Mouse (Mus musculus) stomach, embryonic 14.5 days (tissue): ENCODE data around the gene Oprd1. TPM values are rescaled to one million over a fixed set of nuclear protein-coding genes. Genes with fewer than 3 reads are reported as not detected.

Experiments
- ATAC-seq: fragments of 200-750 bp; cut with Nextera tagmentation; 2 replicates; pipeline ENCODE4 v1.8.0; 2017; ENCODE audit warnings: low read depth, moderate TSS enrichment; ENCODE audit not compliant: insufficient number of reproducible peaks, insufficient read depth, low FRiP score
- H3K27ac ChIP-seq: fragments of 300-500 bp; sonication (generic); 2 replicates; pipeline ENCODE4 v1.5.1; 2014; ENCODE audit warnings: mild to moderate bottlenecking, low read length, moderate library complexity, mixed read lengths
- H3K27me3 ChIP-seq: fragments of 300-500 bp; sonication (generic); 2 replicates; pipeline ENCODE4 v1.6.1; 2014; ENCODE audit warnings: low read length, control low read depth, mixed read lengths; ENCODE audit not compliant: control insufficient read depth, insufficient read depth
- H3K36me3 ChIP-seq: fragments of 300-500 bp; sonication (generic); 2 replicates; pipeline ENCODE4 v1.6.1; 2014; ENCODE audit warnings: mild to moderate bottlenecking, control low read depth, low read length, moderate library complexity, mixed read lengths; ENCODE audit not compliant: control insufficient read depth, insufficient read depth
- H3K4me1 ChIP-seq: fragments of 300-500 bp; sonication (generic); 2 replicates; pipeline ENCODE4 v1.6.1; 2014; ENCODE audit warnings: low read length, control low read depth, mixed read lengths; ENCODE audit not compliant: control insufficient read depth, insufficient read depth
- H3K4me2 ChIP-seq: fragments of 300-500 bp; sonication (generic); replicated peaks from 2 replicates; pipeline ENCODE4 v1.6.1; 2014; ENCODE audit warnings: low read depth, low read length, control low read depth
- H3K4me3 ChIP-seq: fragments of 300-500 bp; sonication (generic); 2 replicates; pipeline ENCODE4 v1.5.1; 2014; ENCODE audit warnings: low read depth, low read length, control low read depth
- H3K9ac ChIP-seq: fragments of 300-500 bp; sonication (generic); replicated peaks from 2 replicates; pipeline ENCODE4 v1.6.1; 2014; ENCODE audit warnings: low read depth, mild to moderate bottlenecking, control low read depth, low read length, moderate library complexity, mixed read lengths
- H3K9me3 ChIP-seq: fragments of 300-500 bp; sonication (generic); 2 replicates; pipeline ENCODE4 v1.6.1; 2016; ENCODE audit warnings: low read depth, low read length, control low read depth; ENCODE audit not compliant: control insufficient read depth
- WGBS: fragments of 180-500 bp; shearing (Covaris S2); extraction: QIAGEN DNeasy Blood & Tissue Kit; methylation state at CpG from one replicate; pipeline ENCODE4 v1.1.7; 2014; 5-methylcytosine and 5-hydroxymethylcytosine counted together
- polyA plus RNA-seq: library from polyadenylated mRNA; unstranded; fragments of >200 nt; fragmentation: Nextera tagmentation; extraction: Ambion mirVana; gene quantifications from 2 replicates; pipeline ENCODE4 v1.2.1, GENCODE M21; 2014

The Oprd1 gene
- polyA plus RNA-seq, 1 experiment from 2014 or later: 0.07 TPM

DNA sequence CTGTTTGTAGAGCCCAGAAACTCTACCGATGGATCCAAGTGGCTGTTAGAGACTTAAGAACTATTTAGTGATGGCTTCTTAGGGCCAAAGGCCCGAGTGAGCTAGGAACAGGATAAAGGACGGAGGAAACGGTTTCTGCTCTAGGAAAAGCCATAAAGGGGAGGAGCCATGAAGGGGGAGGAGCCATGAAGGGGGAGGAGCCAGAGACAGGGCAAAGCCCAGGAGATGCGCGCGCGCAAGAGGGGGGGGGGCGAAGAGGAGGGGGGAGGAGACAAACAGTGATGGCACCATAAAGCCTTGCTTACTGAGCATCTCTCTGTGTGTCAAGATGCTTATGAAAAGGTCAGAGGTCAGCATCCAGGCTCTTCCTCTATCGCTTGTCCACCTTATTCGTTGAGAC lies 13.6 kb downstream of the Oprd1 start:
- H3K4me3 ChIP-seq: no peak overlapping the region
- H3K27ac ChIP-seq: no peak overlapping the region
- no peak overlapping the region for H3K4me2 ChIP-seq
- no peaks in the 10 kb centered on the region for H3K36me3 ChIP-seq
- no peak overlapping the region for H3K9ac ChIP-seq
- no peaks in the 10 kb centered on the region for H3K27me3 ChIP-seq
- no peaks in the 10 kb centered on the region for H3K9me3 ChIP-seq
- 76% methylated on average over 10 of the region's 11 CpGs for WGBS
- H3K4me1 ChIP-seq: no peaks in the 10 kb centered on the region
- ATAC-seq: no peak

DNA sequence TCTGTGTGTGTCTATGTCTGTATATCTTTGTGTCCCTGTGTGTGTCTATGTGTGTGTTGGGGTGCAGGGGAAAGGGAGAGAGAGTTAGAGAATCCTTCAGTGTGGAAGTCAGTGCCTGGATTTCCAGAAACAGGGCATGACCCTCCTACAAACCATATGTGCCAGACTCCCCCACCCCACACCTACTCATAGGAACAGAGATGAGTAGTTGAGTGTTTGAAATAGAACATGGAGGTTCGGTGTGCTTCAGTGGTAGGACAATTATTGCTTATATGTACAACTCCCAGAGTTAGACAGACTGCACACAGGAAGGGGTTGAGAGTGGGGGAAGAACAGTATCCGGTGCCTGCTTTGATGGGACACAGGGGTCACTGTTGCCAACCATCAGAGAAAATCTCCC lies 14.2 kb downstream of the Oprd1 start:
- H3K4me1 ChIP-seq: no peaks in the 10 kb centered on the region
- H3K9ac ChIP-seq: no peak overlapping the region
- WGBS: 79% methylated on average over 2 of the region's 2 CpGs
- no peak for ATAC-seq
- no peaks in the 10 kb centered on the region for H3K36me3 ChIP-seq
- no peaks in the 10 kb centered on the region for H3K27me3 ChIP-seq
- no peaks in the 10 kb centered on the region for H3K9me3 ChIP-seq
- no peak overlapping the region for H3K27ac ChIP-seq
- H3K4me2 ChIP-seq: no peak overlapping the region
- H3K4me3 ChIP-seq: no peak overlapping the region

DNA sequence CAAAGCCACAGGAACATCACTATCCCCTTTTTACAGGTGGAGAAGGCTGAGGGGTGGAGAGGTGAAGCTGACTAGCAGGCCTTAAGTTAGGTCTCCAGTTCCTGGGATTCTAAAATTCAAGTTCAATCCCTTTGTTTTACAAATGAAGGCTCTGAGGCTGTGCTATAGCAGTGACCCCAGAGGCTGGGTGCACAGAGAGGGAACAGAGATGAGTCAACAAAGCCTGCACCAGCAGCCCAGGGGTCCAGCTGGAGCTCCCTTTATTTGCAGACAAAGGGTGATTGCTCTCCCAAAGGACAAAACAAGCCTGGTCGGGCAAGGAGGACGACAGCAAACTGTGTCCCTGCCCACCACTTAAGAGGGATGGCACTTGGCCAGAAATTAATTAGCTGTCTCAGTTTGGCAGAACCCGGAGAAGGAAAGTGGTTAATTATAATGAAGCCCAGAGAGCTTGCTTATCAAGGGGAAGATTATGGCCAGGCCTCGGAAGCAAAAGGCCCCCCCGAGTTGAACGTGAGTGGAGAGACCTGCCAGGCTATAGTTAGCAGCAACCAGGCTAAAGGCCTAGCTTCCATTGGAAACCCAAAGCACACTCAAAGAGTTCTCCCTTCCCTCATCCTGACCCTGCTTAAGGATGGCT lies 15.2 kb downstream of the Oprd1 start:
- Histone ChIP-seq H3K9ac (no peak overlapping the region), H3K27ac (no peak overlapping the region), H3K4me3 (no peak overlapping the region), H3K36me3 (no peaks in the 10 kb centered on the region), H3K9me3 (no peaks in the 10 kb centered on the region), H3K4me1 (no peaks in the 10 kb centered on the region), H3K27me3 (no peaks in the 10 kb centered on the region), H3K4me2 (no peak overlapping the region)
- WGBS: 23% methylated on average over 6 of the region's 6 CpGs
- ATAC-seq: no peak

DNA sequence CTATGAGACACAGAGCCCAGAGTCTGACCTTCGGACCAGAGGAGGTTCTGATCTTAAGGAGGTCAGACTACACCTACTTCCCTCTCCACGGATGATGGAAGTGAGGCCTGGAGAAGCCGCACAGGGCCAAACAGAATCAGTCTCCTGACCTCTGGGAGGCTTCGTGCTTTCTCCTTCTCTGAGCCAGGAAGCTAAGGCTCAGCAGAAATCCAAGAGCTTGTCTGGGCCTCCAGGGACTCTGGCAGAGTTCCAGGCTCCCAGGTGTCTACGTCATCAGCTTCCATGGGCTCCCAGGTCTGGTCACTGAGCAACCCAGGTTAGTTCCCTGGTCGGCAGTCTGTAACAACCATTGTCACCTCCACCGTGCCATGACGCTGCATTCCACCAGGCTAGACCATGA lies 17.2 kb downstream of the Oprd1 start:
- WGBS: 72% methylated on average over 8 of the region's 8 CpGs
- Histone ChIP-seq H3K27ac (no peak overlapping the region), H3K9ac (no peak overlapping the region), H3K36me3 (no peaks in the 10 kb centered on the region), H3K4me2 (no peak overlapping the region), H3K9me3 (no peaks in the 10 kb centered on the region), H3K4me1 (no peaks in the 10 kb centered on the region), H3K27me3 (no peaks in the 10 kb centered on the region), H3K4me3 (no peak overlapping the region)
- no peak for ATAC-seq

DNA sequence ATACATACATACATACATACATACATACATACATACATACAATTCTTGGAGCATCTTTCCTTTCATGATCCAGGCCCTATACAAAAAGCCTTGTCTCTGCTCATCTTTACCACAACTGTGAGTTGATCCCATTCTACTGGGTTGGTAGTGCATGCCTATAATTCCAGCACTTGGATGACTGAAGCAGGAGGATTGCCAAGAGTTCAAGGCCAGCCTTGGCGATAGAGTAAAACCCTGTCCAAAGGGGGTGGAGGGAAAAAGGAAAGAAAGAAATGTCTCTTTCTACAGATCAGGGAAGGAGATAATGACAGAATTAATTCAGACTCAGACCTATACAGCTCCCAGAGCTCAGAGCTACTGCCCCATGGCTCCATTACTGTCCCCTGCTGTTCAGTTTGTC lies 21.1 kb downstream of the Oprd1 start:
- WGBS: 85% methylated on average over 1 of the region's 1 CpGs
- H3K4me2 ChIP-seq: no peak overlapping the region

GRCm38 (mm10) chr4:132121674-132122073 lies 22.6 kb downstream of the Oprd1 start:
- Histone ChIP-seq H3K4me3 (no peak overlapping the region), H3K4me2 (no peak overlapping the region)
- WGBS: 82% methylated on average over 5 of the region's 5 CpGs

More for the DNA sequence above, 21.1 kb downstream of the Oprd1 start:
- Histone ChIP-seq H3K36me3 (no peaks in the 10 kb centered on the region), H3K9ac (no peak overlapping the region), H3K4me3 (no peak overlapping the region), H3K27me3 (no peaks in the 10 kb centered on the region), H3K9me3 (no peaks in the 10 kb centered on the region), H3K27ac (no peak overlapping the region), H3K4me1 (no peaks in the 10 kb centered on the region)
- no peak for ATAC-seq

GRCm38 (mm10) chr4:132119566-132119965 lies 24.7 kb downstream of the Oprd1 start:
- Histone ChIP-seq H3K9me3 (no peaks in the 10 kb centered on the region), H3K27me3 (no peaks in the 10 kb centered on the region), H3K27ac (no peak overlapping the region), H3K4me3 (no peak overlapping the region), H3K9ac (no peak overlapping the region), H3K4me1 (no peaks in the 10 kb centered on the region), H3K36me3 (no peaks in the 10 kb centered on the region), H3K4me2 (no peak overlapping the region)
- ATAC-seq: no peak
- WGBS: 60% methylated on average over 9 of the region's 9 CpGs

More at GRCm38 (mm10) chr4:132121674-132122073, 22.6 kb downstream of the Oprd1 start:
- Histone ChIP-seq H3K27ac (no peak overlapping the region), H3K36me3 (no peaks in the 10 kb centered on the region), H3K4me1 (no peaks in the 10 kb centered on the region), H3K9me3 (no peaks in the 10 kb centered on the region), H3K27me3 (no peaks in the 10 kb centered on the region), H3K9ac (no peak overlapping the region)
- no peak for ATAC-seq

GRCm38 (mm10) chr4:132116315-132116714 lies 28.0 kb downstream of the Oprd1 start:
- Histone ChIP-seq H3K9ac (no peak overlapping the region), H3K4me2 (no peak overlapping the region), H3K27ac (no peak overlapping the region), H3K27me3 (no peaks in the 10 kb centered on the region), H3K9me3 (no peaks in the 10 kb centered on the region), H3K4me1 (0 out of 2 replicates have a peak, but pooled peaks cover 2% of the 10 kb centered on the region), H3K36me3 (no peaks in the 10 kb centered on the region), H3K4me3 (no peak overlapping the region)
- WGBS: 86% methylated on average over 4 of the region's 4 CpGs
- no peak for ATAC-seq
